Mouse (Mus musculus) CD4-positive, CD25-positive, alpha-beta regulatory T cell (primary cell): ENCODE measurements around the gene Pou5f1. TPM values are rescaled to one million over a fixed set of nuclear protein-coding genes. Genes with fewer than 3 reads are reported as not detected.

ENCODE experiments used
- polyA plus RNA-seq: library from polyadenylated mRNA; unstranded; fragments of 100-300 nt; shearing (Covaris generic); gene quantifications from one replicate; pipeline ENCODE4 v1.2.1, GENCODE M21; 2017

Gene Pou5f1
- polyA plus RNA-seq = 0.13 TPM

GRCm38 (mm10) chr17:35505776-35506175, at the start of gene Pou5f1:
Gene Pou5f1, plus strand, starts transcription at chr17:35506018.

DNA sequence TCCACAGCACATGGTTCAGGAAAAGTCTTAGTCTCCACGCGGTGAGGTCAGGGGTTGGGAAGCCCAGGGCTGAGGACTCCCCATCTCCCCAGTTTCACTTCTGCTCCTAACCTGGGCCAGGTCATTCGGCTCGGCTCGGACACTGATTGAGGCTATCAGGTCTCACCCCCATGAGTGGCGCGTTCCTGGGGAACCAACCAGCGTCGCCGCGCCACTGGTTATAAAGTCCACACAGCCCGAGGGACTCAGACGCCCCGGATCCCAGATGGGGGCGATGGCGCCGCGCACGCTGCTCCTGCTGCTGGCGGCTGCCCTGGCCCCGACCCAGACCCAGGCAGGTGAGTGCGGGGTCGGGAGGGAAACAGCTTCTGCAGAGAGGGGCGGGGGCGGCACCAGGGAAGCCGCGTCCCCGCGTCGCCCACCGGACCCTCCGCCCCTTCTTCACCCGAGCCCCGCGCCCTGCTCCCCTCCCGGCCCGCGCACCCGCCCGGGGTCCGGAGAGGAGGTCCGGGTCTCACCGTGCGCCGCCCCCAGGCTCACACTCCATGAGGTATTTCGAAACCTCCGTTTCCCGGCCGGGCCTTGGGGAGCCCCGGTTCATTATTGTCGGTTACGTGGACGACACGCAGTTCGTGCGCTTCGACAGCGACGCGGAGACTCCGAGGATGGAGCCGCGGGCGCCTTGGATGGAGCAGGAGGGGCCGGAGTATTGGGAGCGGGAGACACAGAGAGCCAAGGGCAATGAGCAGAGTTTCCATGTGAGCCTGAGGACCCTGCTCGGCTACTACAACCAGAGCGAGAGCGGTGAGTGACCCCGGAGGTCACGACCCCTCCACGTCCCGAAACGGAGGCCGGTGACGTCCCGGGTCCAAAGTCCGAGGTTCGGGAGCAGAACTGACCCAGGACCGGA, 35.7 kb upstream of the Pou5f1 start, which contains the start of gene H2-Q10:
H2-Q10 (plus strand) TSS at position 248 of the 910 bp plus-strand sequence.

DNA sequence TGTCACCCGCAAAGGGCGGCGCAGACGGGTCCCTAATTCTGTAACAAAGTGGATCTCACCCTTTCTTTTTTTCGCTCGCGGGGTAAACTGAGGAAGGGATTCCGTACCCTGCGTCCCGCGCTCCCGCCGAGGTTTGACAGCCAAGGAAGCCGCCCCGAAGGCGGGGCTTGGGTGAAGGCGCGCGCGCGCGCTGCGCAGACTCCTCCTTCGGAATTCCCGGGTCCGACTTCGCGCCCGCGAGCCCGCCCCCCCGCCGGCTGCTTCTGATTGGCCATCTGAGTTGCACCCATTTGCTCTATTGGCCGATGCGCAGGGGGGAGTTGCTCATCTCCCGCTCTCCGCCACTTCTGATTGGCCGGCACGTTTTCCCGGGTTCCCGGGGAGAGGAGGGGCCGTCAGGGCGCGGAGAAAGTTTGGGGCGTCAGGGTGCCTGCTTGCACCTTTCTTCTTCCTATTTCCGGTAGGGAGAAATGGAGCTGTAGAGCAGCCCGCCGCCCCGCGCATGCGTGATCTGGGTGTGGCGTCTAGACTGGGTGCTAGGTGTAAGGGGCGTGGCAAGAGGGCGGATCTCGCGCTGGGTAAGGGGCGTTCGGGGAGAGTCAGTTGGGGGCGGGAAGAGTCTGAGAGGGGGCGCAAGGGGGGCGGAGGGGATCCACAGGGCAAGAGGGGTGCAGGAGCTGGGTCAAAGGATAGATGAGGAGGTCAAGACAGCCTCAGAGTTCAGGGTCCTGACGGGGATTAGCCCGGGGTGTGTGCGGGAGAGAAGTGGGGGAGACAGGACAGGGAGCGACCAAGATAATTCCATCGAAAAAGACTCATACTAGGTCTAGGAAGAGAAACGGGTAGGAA, 11.1 kb downstream of the Pou5f1 start, which contains the start of the genes Tcf19 and Cchcr1:
Tcf19 (minus strand) TSS at position 173 of the 849 bp plus-strand sequence.
Cchcr1 (plus strand) TSS at position 449 of the 849 bp plus-strand sequence.

GRCm38 (mm10) chr17:35532901-35533300, 27.1 kb downstream of the Pou5f1 start, which contains the start of gene Psors1c2:
Gene Psors1c2, plus strand, starts transcription at chr17:35533201.

DNA sequence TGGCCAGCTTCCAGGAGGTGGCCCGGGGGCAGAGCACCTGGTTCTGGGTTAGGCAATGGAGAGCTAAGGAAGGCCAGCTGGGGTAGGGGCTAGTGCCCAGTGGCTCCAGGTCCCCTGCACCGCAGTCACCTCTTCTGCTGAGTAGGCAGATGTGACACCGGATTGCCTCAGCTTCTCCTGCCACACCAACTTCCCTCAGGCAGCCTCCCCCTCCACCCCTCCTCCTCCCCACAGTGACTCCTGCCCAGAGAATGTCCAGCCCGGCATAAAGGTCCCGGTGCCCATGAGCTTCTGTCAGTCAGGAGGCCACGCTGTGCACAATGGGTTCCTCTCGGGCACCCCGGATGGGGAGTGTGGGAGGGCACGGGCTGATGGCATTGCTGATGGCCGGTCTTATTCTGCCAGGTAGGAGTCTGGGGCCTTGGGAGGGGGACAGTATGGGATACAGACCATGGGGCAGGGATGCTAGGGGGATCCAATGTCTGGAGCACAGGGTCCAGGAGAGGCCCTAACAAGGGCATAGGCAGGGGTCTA, 46.1 kb downstream of the Pou5f1 start, which contains the start of gene Cdsn:
Cdsn (plus strand) TSS at position 248 of the 534 bp plus-strand sequence.

Other genes starting within 250 kb of the Pou5f1 start
- gene H2-D1, start 243.3 kb upstream of the Pou5f1 start, polyA plus RNA-seq = 5,785 TPM
- gene H2-Q1, start 185.6 kb upstream of the Pou5f1 start, polyA plus RNA-seq = 0.17 TPM
- 12.5 TPM for gene H2-Q2, start 163.8 kb upstream of the Pou5f1 start, polyA plus RNA-seq
- gene H2-Q4, start 126.4 kb upstream of the Pou5f1 start, polyA plus RNA-seq = 40.5 TPM
- 632 TPM for gene H2-Q6, start 81.2 kb upstream of the Pou5f1 start, polyA plus RNA-seq
- gene H2-Q7, start 66.9 kb upstream of the Pou5f1 start, polyA plus RNA-seq = 2,029 TPM
- gene H2-Q10, start 35.9 kb upstream of the Pou5f1 start, polyA plus RNA-seq = 20.6 TPM
- 14.8 TPM for gene Tcf19, start 10.8 kb downstream of the Pou5f1 start, polyA plus RNA-seq
- gene Cchcr1, start 11.1 kb downstream of the Pou5f1 start, polyA plus RNA-seq = 9.9 TPM
- not detected for gene Psors1c2, start 27.2 kb downstream of the Pou5f1 start, polyA plus RNA-seq
- not detected for gene Cdsn, start 46.1 kb downstream of the Pou5f1 start, polyA plus RNA-seq
- gene 2300002M23Rik, start 61.4 kb downstream of the Pou5f1 start, polyA plus RNA-seq = not detected
- not detected for gene Sfta2, start 95.5 kb downstream of the Pou5f1 start, polyA plus RNA-seq
- not detected for gene Gm9573, start 120.6 kb downstream of the Pou5f1 start, polyA plus RNA-seq
- gene Mucl3, start 137.7 kb downstream of the Pou5f1 start, polyA plus RNA-seq = 0.07 TPM
- gene Vars2, start 161.6 kb downstream of the Pou5f1 start, polyA plus RNA-seq = 36.5 TPM
- gene Gtf2h4, start 167.7 kb downstream of the Pou5f1 start, polyA plus RNA-seq = 31.0 TPM
- 6.1 TPM for gene Ddr1, start 198.6 kb downstream of the Pou5f1 start, polyA plus RNA-seq